Mouse (Mus musculus) limb, embryonic 15.5 days (tissue): ENCODE results near the gene Gm10638. TPM values are rescaled to one million over a fixed set of nuclear protein-coding genes. Genes with fewer than 3 reads are reported as not detected.

Experiments
- ATAC-seq: fragments of 200-750 bp; cut with Nextera tagmentation; 2 replicates; pipeline ENCODE4 v1.8.0; 2017; ENCODE audit warnings: low read depth, moderate TSS enrichment; ENCODE audit not compliant: insufficient number of reproducible peaks, low FRiP score, low TSS enrichment
- H3K27ac ChIP-seq: fragments of 300-500 bp; sonication (generic); 2 replicates; pipeline ENCODE4 v1.5.1; 2015; ENCODE audit warnings: moderate library complexity, mild to moderate bottlenecking, inconsistent platforms
- H3K27me3 ChIP-seq: fragments of 300-500 bp; sonication (generic); 2 replicates; pipeline ENCODE4 v1.6.1; 2015; ENCODE audit warnings: inconsistent platforms
- H3K36me3 ChIP-seq: fragments of 300-500 bp; sonication (generic); 2 replicates; pipeline ENCODE4 v1.6.1; 2015; ENCODE audit warnings: inconsistent platforms
- H3K4me1 ChIP-seq: fragments of 300-500 bp; sonication (generic); 2 replicates; pipeline ENCODE4 v1.6.1; 2015; ENCODE audit warnings: inconsistent platforms
- H3K4me2 ChIP-seq: fragments of 300-500 bp; sonication (generic); 2 replicates; pipeline ENCODE4 v1.6.1; 2015; ENCODE audit warnings: mild to moderate bottlenecking, inconsistent platforms
- H3K4me3 ChIP-seq: fragments of 300-500 bp; sonication (generic); 2 replicates; pipeline ENCODE4 v1.5.1; 2015; ENCODE audit warnings: mild to moderate bottlenecking, inconsistent platforms
- H3K9ac ChIP-seq: fragments of 300-500 bp; sonication (generic); 2 replicates; pipeline ENCODE4 v1.6.1; 2015; ENCODE audit warnings: inconsistent platforms
- H3K9me3 ChIP-seq: fragments of 300-500 bp; sonication (generic); 2 replicates; pipeline ENCODE4 v1.6.1; 2016; ENCODE audit warnings: inconsistent platforms
- WGBS: fragments of 180-500 bp; shearing (Covaris S2); methylation state at CpG from one replicate; pipeline ENCODE4 v1.1.7; 2015; 5-methylcytosine and 5-hydroxymethylcytosine counted together
- polyA plus RNA-seq: library from polyadenylated mRNA; unstranded; fragments of >200 nt; fragmentation: Nextera tagmentation; extraction: Ambion mirVana; gene quantifications from 2 replicates; pipeline ENCODE4 v1.2.1, GENCODE M21; 2015

The Gm10638 gene
- polyA plus RNA-seq, 1 experiment from 2014 or later, result 4.4 TPM

GRCm38 (mm10) chr8:86765669-86766068, 20.2 kb downstream of the Gm10638 start:
- Histone ChIP-seq H3K27me3 (no peaks in the 10 kb centered on the region), H3K36me3 (no peaks in the 10 kb centered on the region), H3K4me2 (no peak overlapping the region), H3K4me3 (no peak overlapping the region), H3K9ac (no peak overlapping the region), H3K4me1 (no peaks in the 10 kb centered on the region), H3K9me3 (no peaks in the 10 kb centered on the region), H3K27ac (no peak overlapping the region)
- ATAC-seq, result no peak
- WGBS, result 89% methylated on average over 8 of the region's 8 CpGs

GRCm38 (mm10) chr8:86766548-86767211, 21.2 kb downstream of the Gm10638 start:
- Histone ChIP-seq H3K9ac (no peak overlapping the region), H3K4me2 (no peak overlapping the region), H3K36me3 (no peaks in the 10 kb centered on the region), H3K4me1 (no peaks in the 10 kb centered on the region), H3K27me3 (no peaks in the 10 kb centered on the region), H3K27ac (no peak overlapping the region; the same call in 1 of the 2 replicates), H3K4me3 (no peak overlapping the region), H3K9me3 (no peaks in the 10 kb centered on the region)
- WGBS, result 78% methylated on average over 9 of the region's 9 CpGs
- ATAC-seq, result no peak

GRCm38 (mm10) chr8:86768499-86768898, 23.0 kb downstream of the Gm10638 start:
- ATAC-seq, result no peak
- Histone ChIP-seq H3K4me3 (no peak overlapping the region), H3K9me3 (no peaks in the 10 kb centered on the region), H3K36me3 (no peaks in the 10 kb centered on the region), H3K4me1 (no peaks in the 10 kb centered on the region), H3K27ac (no peak overlapping the region), H3K4me2 (no peak overlapping the region), H3K27me3 (no peaks in the 10 kb centered on the region), H3K9ac (no peak overlapping the region)
- 52% methylated on average over 5 of the region's 5 CpGs for WGBS

- Histone ChIP-seq H3K27ac (no peak overlapping the region), H3K4me2 (no peak overlapping the region), H3K27me3 (no peaks in the 10 kb centered on the region), H3K9me3 (no peaks in the 10 kb centered on the region), H3K4me3 (no peak overlapping the region), H3K36me3 (no peaks in the 10 kb centered on the region), H3K9ac (no peak overlapping the region), H3K4me1 (no peaks in the 10 kb centered on the region)
- 68% methylated on average over 1 of the region's 1 CpGs for WGBS
- ATAC-seq, result no peak
These were observed 24.6 kb downstream of the Gm10638 start for GRCm38 (mm10) chr8:86769945-86770715.

- Histone ChIP-seq H3K27me3 (no peaks in the 10 kb centered on the region), H3K9ac (no peak overlapping the region), H3K36me3 (no peaks in the 10 kb centered on the region), H3K4me1 (no peaks in the 10 kb centered on the region), H3K4me2 (no peak overlapping the region), H3K9me3 (no peaks in the 10 kb centered on the region), H3K4me3 (no peak overlapping the region), H3K27ac (no peak overlapping the region)
- WGBS, result 44% methylated on average over 8 of the region's 8 CpGs
- ATAC-seq, result no peak
These were observed 33.7 kb downstream of the Gm10638 start for GRCm38 (mm10) chr8:86779207-86779606.

GRCm38 (mm10) chr8:86781094-86781493, 35.6 kb downstream of the Gm10638 start:
- Histone ChIP-seq H3K27ac (no peak overlapping the region), H3K4me2 (no peak overlapping the region), H3K4me1 (no peaks in the 10 kb centered on the region), H3K27me3 (no peaks in the 10 kb centered on the region), H3K9me3 (no peaks in the 10 kb centered on the region), H3K9ac (no peak overlapping the region), H3K4me3 (no peak overlapping the region), H3K36me3 (no peaks in the 10 kb centered on the region)
- no peak for ATAC-seq
- 89% methylated on average over 8 of the region's 8 CpGs for WGBS

GRCm38 (mm10) chr8:86786498-86786897, 41.0 kb downstream of the Gm10638 start:
- ATAC-seq, result no peak
- H3K4me2 ChIP-seq, result no peak overlapping the region

GRCm38 (mm10) chr8:86787891-86788420, 42.5 kb downstream of the Gm10638 start:
- Histone ChIP-seq H3K4me1 (peaks cover 11% of the 10 kb centered on the region), H3K9ac (no peak overlapping the region), H3K9me3 (no peaks in the 10 kb centered on the region), H3K4me3 (no peak overlapping the region), H3K4me2 (0 out of 2 replicates have a peak overlapping the region, but pooled peaks have one; percentile 20), H3K36me3 (no peaks in the 10 kb centered on the region), H3K27me3 (no peaks in the 10 kb centered on the region), H3K27ac (peak overlapping the region; percentile 71)
- no peak for ATAC-seq
- WGBS, result 54% methylated on average over 12 of the region's 12 CpGs

More at GRCm38 (mm10) chr8:86786498-86786897, 41.0 kb downstream of the Gm10638 start:
- WGBS, result 53% methylated on average over 5 of the region's 5 CpGs
- Histone ChIP-seq H3K4me1 (peaks cover 11% of the 10 kb centered on the region), H3K4me3 (no peak overlapping the region), H3K27ac (0 out of 2 replicates have a peak overlapping the region, but pooled peaks have one; percentile 18), H3K36me3 (no peaks in the 10 kb centered on the region), H3K9ac (no peak overlapping the region), H3K27me3 (no peaks in the 10 kb centered on the region), H3K9me3 (no peaks in the 10 kb centered on the region)

- Histone ChIP-seq H3K9me3 (no peaks in the 10 kb centered on the region), H3K36me3 (no peaks in the 10 kb centered on the region), H3K4me3 (no peak overlapping the region), H3K4me1 (peaks cover 11% of the 10 kb centered on the region), H3K27ac (no peak overlapping the region), H3K9ac (no peak overlapping the region), H3K27me3 (no peaks in the 10 kb centered on the region), H3K4me2 (no peak overlapping the region)
- 88% methylated on average over 1 of the region's 1 CpGs for WGBS
- ATAC-seq, result no peak
These were observed 44.1 kb downstream of the Gm10638 start for GRCm38 (mm10) chr8:86789576-86789975.

- Histone ChIP-seq H3K9me3 (no peaks in the 10 kb centered on the region), H3K27ac (no peak overlapping the region), H3K4me1 (peaks cover 11% of the 10 kb centered on the region), H3K27me3 (no peaks in the 10 kb centered on the region), H3K4me3 (no peak overlapping the region), H3K36me3 (no peaks in the 10 kb centered on the region), H3K9ac (no peak overlapping the region), H3K4me2 (no peak overlapping the region)
- 86% methylated on average over 6 of the region's 6 CpGs for WGBS
- no peak for ATAC-seq
These were observed 46.0 kb downstream of the Gm10638 start for GRCm38 (mm10) chr8:86791542-86791941.

GRCm38 (mm10) chr8:86794716-86795115, 49.2 kb downstream of the Gm10638 start:
- no peaks in the 10 kb centered on the region for H3K27me3 ChIP-seq
- no peaks in the 10 kb centered on the region for H3K36me3 ChIP-seq
- H3K4me2 ChIP-seq, result no peak overlapping the region
- no peak for ATAC-seq
- H3K9me3 ChIP-seq, result no peaks in the 10 kb centered on the region
- 45% methylated on average over 6 of the region's 6 CpGs for WGBS
- H3K4me3 ChIP-seq, result no peak overlapping the region
- H3K27ac ChIP-seq, result no peak overlapping the region
- no peak overlapping the region for H3K9ac ChIP-seq
- no peaks in the 10 kb centered on the region for H3K4me1 ChIP-seq
